Mouse (Mus musculus) heart, embryonic 16.5 days (tissue): ENCODE measurements around the gene Prdm8. TPM values are rescaled to one million over a fixed set of nuclear protein-coding genes. Genes with fewer than 3 reads are reported as not detected.

ENCODE experiments used
- ATAC-seq: fragments of 200-750 bp; cut with Nextera tagmentation; replicated peaks from 2 replicates; pipeline ENCODE4 v1.8.0; 2017; ENCODE audit warnings: moderate number of reproducible peaks; ENCODE audit not compliant: insufficient read depth, low FRiP score; ENCODE audit errors: extremely low read depth
- H3K27ac ChIP-seq: fragments of 300-500 bp; sonication (generic); 2 replicates; pipeline ENCODE4 v1.5.1; 2014; ENCODE audit warnings: mild to moderate bottlenecking, low read length, control low read depth, moderate library complexity
- H3K27me3 ChIP-seq: fragments of 300-500 bp; sonication (generic); 2 replicates; pipeline ENCODE4 v1.6.1; 2014; ENCODE audit warnings: low read length, mixed read lengths; ENCODE audit not compliant: control insufficient read depth, insufficient read depth
- H3K36me3 ChIP-seq: fragments of 300-500 bp; sonication (generic); 2 replicates; pipeline ENCODE4 v1.6.1; 2014; ENCODE audit not compliant: control insufficient read depth, insufficient read depth
- H3K4me1 ChIP-seq: fragments of 300-500 bp; sonication (generic); 2 replicates; pipeline ENCODE4 v1.6.1; 2014; ENCODE audit warnings: low read length, mixed read lengths; ENCODE audit not compliant: control insufficient read depth, insufficient read depth
- H3K4me2 ChIP-seq: fragments of 300-500 bp; sonication (generic); 2 replicates; pipeline ENCODE4 v1.6.1; 2014; ENCODE audit warnings: low read depth, mild to moderate bottlenecking, control low read depth, low read length
- H3K4me3 ChIP-seq: fragments of 300-500 bp; sonication (generic); 2 replicates; pipeline ENCODE4 v1.5.1; 2014; ENCODE audit warnings: mild to moderate bottlenecking, control low read depth, low read length
- H3K9ac ChIP-seq: fragments of 300-500 bp; sonication (generic); 2 replicates; pipeline ENCODE4 v1.6.1; 2014; ENCODE audit warnings: low read length, control low read depth
- H3K9me3 ChIP-seq: fragments of 300-500 bp; sonication (generic); replicated peaks from 2 replicates; pipeline ENCODE4 v1.6.1; 2016; ENCODE audit warnings: low read length; ENCODE audit not compliant: control insufficient read depth
- WGBS: fragments of 180-500 bp; shearing (Covaris S2); extraction: QIAGEN DNeasy Blood & Tissue Kit; methylation state at CpG from one replicate; pipeline ENCODE4 v1.1.7; 2014; 5-methylcytosine and 5-hydroxymethylcytosine counted together
- polyA plus RNA-seq: library from polyadenylated mRNA; unstranded; fragments of >200 nt; fragmentation: Nextera tagmentation; extraction: Ambion mirVana; gene quantifications from 2 replicates; pipeline ENCODE4 v1.2.1, GENCODE M21; 2015

Prdm8 gene
- polyA plus RNA-seq, 1 experiment from 2014 or later = not detected

DNA sequence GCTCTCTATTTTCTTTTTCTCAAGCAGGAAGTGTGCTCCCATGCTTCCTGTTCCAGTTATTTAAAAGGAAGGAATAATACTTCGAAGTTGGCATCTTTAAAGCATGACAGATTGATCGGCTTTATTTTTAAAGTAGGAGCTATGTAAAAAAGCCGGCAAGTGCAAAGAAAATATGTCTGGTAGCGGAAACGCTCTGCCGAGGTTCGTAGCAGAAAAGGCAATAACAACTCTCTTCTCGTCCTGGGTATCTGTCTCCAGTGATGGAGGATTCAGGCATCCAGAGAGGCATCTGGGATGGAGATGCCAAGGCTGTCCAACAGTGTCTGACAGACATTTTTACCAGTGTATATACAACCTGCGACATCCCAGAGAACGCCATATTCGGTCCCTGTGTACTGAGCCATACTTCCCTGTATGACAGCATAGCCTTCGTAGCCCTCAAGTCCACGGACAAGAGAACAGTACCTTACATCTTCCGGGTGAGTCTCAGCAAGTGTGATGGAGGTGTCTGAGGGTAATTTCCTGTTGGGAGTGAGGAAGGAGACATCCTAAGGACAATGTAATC lies 16.1 kb downstream of the Prdm8 start:
- no peak overlapping the region for H3K9ac ChIP-seq
- no peak overlapping the region for H3K27ac ChIP-seq
- H3K4me1 ChIP-seq = peaks cover 19% of the 10 kb centered on the region
- 6% methylated on average over 14 of the region's 14 CpGs for WGBS
- H3K27me3 ChIP-seq = peaks cover 85% of the 10 kb centered on the region
- H3K36me3 ChIP-seq = no peaks in the 10 kb centered on the region
- H3K4me3 ChIP-seq = no peak overlapping the region; the same call in 1 of the 2 replicates
- no peak for ATAC-seq
- no peak overlapping the region for H3K4me2 ChIP-seq
- H3K9me3 ChIP-seq = no peaks in the 10 kb centered on the region

DNA sequence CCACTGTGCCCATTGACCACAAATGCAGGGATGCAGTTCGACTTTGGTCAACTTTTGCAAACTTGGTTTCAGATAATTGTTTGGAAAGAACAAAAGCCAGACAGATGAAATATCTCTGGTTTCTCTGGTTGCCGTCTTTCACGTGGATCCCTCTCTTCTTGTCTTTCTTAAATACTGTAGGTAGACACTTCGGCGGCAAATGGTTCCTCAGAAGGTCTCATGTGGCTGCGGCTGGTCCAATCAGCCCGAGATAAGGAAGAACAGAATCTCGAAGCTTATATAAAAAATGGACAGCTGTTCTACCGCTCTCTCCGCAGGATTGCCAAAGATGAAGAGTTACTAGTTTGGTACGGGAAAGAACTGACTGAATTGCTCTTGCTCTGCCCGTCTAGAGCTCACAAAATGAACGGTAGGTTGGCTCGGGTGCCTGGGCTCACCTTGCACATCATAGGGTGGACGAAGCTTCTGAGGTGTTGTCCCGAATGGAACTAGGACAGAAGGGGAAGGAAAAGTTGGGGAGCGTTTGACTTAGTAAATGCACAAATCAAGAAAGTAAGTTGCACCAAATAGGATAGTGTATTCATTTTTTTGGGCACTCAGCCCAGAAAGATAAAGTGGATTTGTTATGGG lies 17.4 kb downstream of the Prdm8 start:
- ATAC-seq = no peak
- 5% methylated on average over 17 of the region's 17 CpGs for WGBS
- Histone ChIP-seq H3K9ac (no peak overlapping the region), H3K4me3 (peak overlapping the region; percentile 66), H3K9me3 (no peaks in the 10 kb centered on the region), H3K27me3 (peaks cover 84% of the 10 kb centered on the region), H3K27ac (no peak overlapping the region), H3K36me3 (no peaks in the 10 kb centered on the region), H3K4me2 (peak overlapping the region; percentile 98), H3K4me1 (peaks cover 23% of the 10 kb centered on the region)

DNA sequence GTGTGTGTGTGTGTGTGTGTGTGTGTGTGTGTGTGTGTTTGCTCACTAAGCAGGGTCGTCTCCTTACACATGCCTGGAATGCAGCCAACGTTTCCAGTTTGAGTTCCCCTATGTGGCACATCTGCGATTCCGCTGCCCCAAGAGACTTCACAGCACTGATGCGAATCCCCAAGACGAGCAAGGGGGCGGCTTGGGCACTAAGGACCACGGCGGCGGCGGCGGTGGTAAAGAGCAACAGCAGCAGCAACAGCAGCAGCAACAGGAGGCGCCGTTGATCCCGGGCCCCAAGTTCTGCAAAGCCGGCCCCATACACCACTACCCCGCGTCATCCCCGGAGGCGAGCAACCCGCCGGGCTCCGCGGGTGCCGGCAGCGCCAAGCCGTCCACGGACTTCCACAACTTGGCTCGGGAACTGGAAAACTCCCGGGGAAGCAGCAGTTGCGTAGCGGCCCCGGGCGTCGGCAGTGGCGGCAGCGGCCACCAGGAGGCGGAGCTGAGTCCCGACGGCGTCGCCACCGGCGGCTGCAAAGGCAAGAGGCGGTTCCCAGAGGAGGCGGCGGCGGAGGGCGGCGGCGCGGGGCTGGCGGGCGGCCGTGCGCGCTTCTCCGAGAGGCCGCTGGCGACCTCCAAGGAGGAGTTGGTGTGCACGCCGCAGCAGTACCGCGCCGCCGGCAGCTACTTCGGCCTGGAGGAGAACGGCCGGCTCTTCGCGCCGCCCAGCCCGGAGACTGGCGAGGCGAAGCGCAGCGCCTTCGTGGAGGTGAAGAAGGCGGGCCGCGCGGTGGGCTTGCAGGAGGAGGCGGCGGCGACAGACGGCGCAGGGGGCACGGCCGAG lies 18.2 kb downstream of the Prdm8 start:
- Histone ChIP-seq H3K27me3 (peaks cover 84% of the 10 kb centered on the region), H3K9ac (peak overlapping the region; percentile 66), H3K27ac (no peak overlapping the region), H3K4me3 (peak overlapping the region; percentile 66), H3K4me1 (peaks cover 28% of the 10 kb centered on the region), H3K9me3 (no peaks in the 10 kb centered on the region), H3K4me2 (peak overlapping the region; percentile 98), H3K36me3 (no peaks in the 10 kb centered on the region)
- WGBS = under 1% methylated on average over 85 of the region's 89 CpGs
- ATAC-seq = peak; percentile 64

- Histone ChIP-seq H3K4me2 (peak overlapping the region; percentile 98), H3K27me3 (peaks cover 81% of the 10 kb centered on the region), H3K4me1 (peaks cover 21% of the 10 kb centered on the region), H3K27ac (no peak overlapping the region), H3K36me3 (no peaks in the 10 kb centered on the region), H3K9me3 (no peaks in the 10 kb centered on the region), H3K4me3 (peak overlapping the region; percentile 66), H3K9ac (peak overlapping the region; percentile 66)
- WGBS = under 1% methylated on average over 89 of the region's 106 CpGs
- ATAC-seq = peak; percentile 28
Observed at GRCm38 (mm10) chr5:98185806-98186751, 19.1 kb downstream of the Prdm8 start.

DNA sequence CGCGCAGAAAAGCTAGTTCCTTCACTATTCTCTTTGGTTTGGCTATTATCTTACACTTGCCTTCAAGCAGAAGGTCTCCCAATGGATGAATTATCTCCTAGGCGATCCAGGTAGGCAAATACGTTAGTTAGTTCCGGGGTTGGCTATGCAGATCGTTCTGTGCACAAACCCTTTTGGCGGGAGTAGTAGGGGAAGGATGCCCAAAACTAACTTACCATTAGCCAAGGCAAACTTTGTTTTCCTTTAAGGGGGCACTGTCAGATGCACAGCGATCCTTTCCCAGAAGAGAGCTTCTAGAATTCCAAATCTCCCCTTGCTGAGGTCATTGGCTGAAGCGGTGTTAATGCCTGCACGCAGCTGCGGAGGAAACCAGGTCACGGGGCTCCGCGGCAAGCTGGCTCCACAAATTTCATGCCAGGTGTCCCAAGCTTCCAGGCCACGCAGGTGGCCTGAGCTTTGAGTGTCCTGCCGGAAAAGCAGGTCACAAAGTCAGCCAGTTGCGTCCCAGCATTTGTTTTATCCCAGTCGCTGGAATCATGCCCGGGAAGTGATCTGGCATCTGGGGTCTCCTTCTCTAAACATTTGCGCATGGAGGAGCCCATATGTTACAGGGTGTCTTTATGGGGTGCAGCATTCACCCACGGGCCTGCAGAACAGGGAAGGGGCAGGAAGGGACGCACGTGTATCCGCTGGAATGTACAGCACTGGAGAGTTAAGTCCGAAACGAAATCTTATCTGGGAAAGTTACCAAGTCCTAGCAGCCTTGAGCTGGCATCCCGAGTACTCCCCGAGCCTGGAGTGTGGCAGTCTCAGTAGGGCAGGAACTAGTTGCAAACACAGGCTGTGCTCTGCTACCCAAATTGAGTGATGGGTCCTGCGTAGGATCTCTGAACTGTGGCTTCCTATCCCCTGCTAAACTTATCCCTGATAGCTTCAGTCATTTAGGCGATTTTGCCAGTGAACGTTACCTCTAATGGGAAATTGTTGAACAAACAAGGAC lies 22.5 kb downstream of the Prdm8 start:
- 2% methylated on average over 31 of the region's 31 CpGs for WGBS
- no peak overlapping the region for H3K27ac ChIP-seq
- no peaks in the 10 kb centered on the region for H3K36me3 ChIP-seq
- H3K4me3 ChIP-seq = peak overlapping the region; percentile 40
- H3K4me2 ChIP-seq = peak overlapping the region; percentile 62
- H3K9ac ChIP-seq = no peak overlapping the region
- H3K9me3 ChIP-seq = no peaks in the 10 kb centered on the region
- H3K4me1 ChIP-seq = peaks cover 19% of the 10 kb centered on the region
- no peak for ATAC-seq
- H3K27me3 ChIP-seq = peaks cover 60% of the 10 kb centered on the region

- Histone ChIP-seq H3K4me1 (peaks cover 9% of the 10 kb centered on the region), H3K27me3 (peaks cover 40% of the 10 kb centered on the region), H3K9ac (no peak overlapping the region), H3K9me3 (peaks cover 8% of the 10 kb centered on the region; the same call in 1 of the 2 replicates), H3K27ac (no peak overlapping the region), H3K4me2 (no peak overlapping the region), H3K36me3 (no peaks in the 10 kb centered on the region), H3K4me3 (no peak overlapping the region)
- 29% methylated on average over 4 of the region's 4 CpGs for WGBS
- no peak for ATAC-seq
Observed at GRCm38 (mm10) chr5:98192295-98192983, 25.4 kb downstream of the Prdm8 start.

GRCm38 (mm10) chr5:98194959-98195358 lies 28.0 kb downstream of the Prdm8 start:
- WGBS = 89% methylated on average over 1 of the region's 1 CpGs
- Histone ChIP-seq H3K4me3 (no peak overlapping the region), H3K27me3 (peaks cover 16% of the 10 kb centered on the region), H3K9me3 (peaks cover 8% of the 10 kb centered on the region; the same call in 1 of the 2 replicates), H3K4me1 (no peaks in the 10 kb centered on the region; the same call in 1 of the 2 replicates), H3K27ac (no peak overlapping the region), H3K9ac (no peak overlapping the region), H3K36me3 (no peaks in the 10 kb centered on the region), H3K4me2 (no peak overlapping the region)
- ATAC-seq = no peak
